Mouse (Mus musculus): ENCODE measurements at regions not wholly inside any gene's neighbourhood (a gene's known extent, or its start where the extent isn't known, plus 50 kb on each side); places are given as distances from the start of the nearest gene placed in this dataset.
A peak's percentile ranks its signal among the peaks of the same experiment; 100 is the strongest.
"Not testable (repeated sequence)": the region's sequence is repeated elsewhere in the genome, so short reads cannot be mapped to it uniquely, and the experiment has no call there.

GRCm38 (mm10) chr10:23733679-23734078 is 53.4 kb downstream of the Rps12 start:
- H3K4me2 ChIP-seq (ENCODE audit: low read depth) = no peak overlapping the region
- TF ChIP-seq CTCF (IDR thresholded peaks at IDR 0.05; ENCODE audit: low read depth) = no peak
- no peak overlapping the region for H3K4me3 ChIP-seq (ENCODE audit: low read depth, low read length)
- H3K9ac ChIP-seq = no peak overlapping the region
- ATAC-seq = no peak
- H3K36me3 ChIP-seq (ENCODE audit: insufficient read depth) = no peaks in the 10 kb centered on the region
- no peaks in the 10 kb centered on the region for H3K4me1 ChIP-seq (ENCODE audit: insufficient read depth)
- no peak overlapping the region for H3K27ac ChIP-seq (ENCODE audit: low read depth, low read length)
- H3K27me3 ChIP-seq (ENCODE audit: insufficient read depth, low read length) = no peaks in the 10 kb centered on the region
- 6% methylated on average over 2 of the region's 2 CpGs for WGBS
- no peaks in the 10 kb centered on the region for H3K9me3 ChIP-seq (ENCODE audit: low read length)
- DNase-seq = no peak

- not testable (repeated sequence) for H3K4me1 ChIP-seq (ENCODE audit: insufficient read depth); H3K9me3 ChIP-seq (ENCODE audit: low read length); H3K4me2 ChIP-seq (ENCODE audit: low read depth); H3K36me3 ChIP-seq (ENCODE audit: insufficient read depth); H3K27me3 ChIP-seq (ENCODE audit: insufficient read depth, low read length); H3K9ac ChIP-seq; H3K4me3 ChIP-seq (ENCODE audit: low read depth, low read length); H3K27ac ChIP-seq (ENCODE audit: low read depth, low read length)
- ATAC-seq = peak; percentile 58
- peak; percentile 6 for DNase-seq
- WGBS = 88% methylated on average over 24 of the region's 28 CpGs
Measured at GRCm38 (mm10) chr10:23725960-23726714, 60.9 kb downstream of the Rps12 start.

GRCm38 (mm10) chr10:23718124-23718523 is 69.0 kb downstream of the Rps12 start:
- ATAC-seq (no peak), DNase-seq (no peak)
- Histone ChIP-seq H3K27me3 (ENCODE audit: insufficient read depth, low read length) (no peaks in the 10 kb centered on the region), H3K27ac (ENCODE audit: low read depth, low read length) (no peak overlapping the region), H3K4me1 (ENCODE audit: insufficient read depth) (no peaks in the 10 kb centered on the region), H3K4me3 (ENCODE audit: low read depth, low read length) (no peak overlapping the region), H3K4me2 (ENCODE audit: low read depth) (no peak overlapping the region), H3K9me3 (ENCODE audit: low read length) (no peaks in the 10 kb centered on the region), H3K9ac (no peak overlapping the region), H3K36me3 (ENCODE audit: insufficient read depth) (no peaks in the 10 kb centered on the region)
- WGBS = 19% methylated on average over 7 of the region's 7 CpGs
- TF ChIP-seq CTCF (IDR thresholded peaks at IDR 0.05; ENCODE audit: low read depth) = no peak

GRCm38 (mm10) chr10:23715511-23715910 is 71.6 kb downstream of the Rps12 start:
- Histone ChIP-seq H3K4me3 (ENCODE audit: low read depth, low read length) (no peak overlapping the region), H3K9me3 (ENCODE audit: low read length) (no peaks in the 10 kb centered on the region), H3K9ac (no peak overlapping the region), H3K4me1 (ENCODE audit: insufficient read depth) (no peaks in the 10 kb centered on the region), H3K4me2 (ENCODE audit: low read depth) (no peak overlapping the region), H3K27ac (ENCODE audit: low read depth, low read length) (no peak overlapping the region), H3K27me3 (ENCODE audit: insufficient read depth, low read length) (no peaks in the 10 kb centered on the region), H3K36me3 (ENCODE audit: insufficient read depth) (no peaks in the 10 kb centered on the region)
- ATAC-seq = no peak
- TF ChIP-seq CTCF (IDR thresholded peaks at IDR 0.05; ENCODE audit: low read depth) = no peak
- 91% methylated on average over 10 of the region's 10 CpGs for WGBS
- DNase-seq = no peak

- no peaks in the 10 kb centered on the region for H3K36me3 ChIP-seq (ENCODE audit: insufficient read depth)
- H3K4me2 ChIP-seq (ENCODE audit: low read depth) = no peak overlapping the region
- WGBS = 94% methylated on average over 7 of the region's 7 CpGs
- no peaks in the 10 kb centered on the region for H3K9me3 ChIP-seq (ENCODE audit: low read length)
- no peaks in the 10 kb centered on the region for H3K27me3 ChIP-seq (ENCODE audit: insufficient read depth, low read length)
- H3K27ac ChIP-seq (ENCODE audit: low read depth, low read length) = no peak overlapping the region
- TF ChIP-seq CTCF (IDR thresholded peaks at IDR 0.05; ENCODE audit: low read depth) = 0 out of 2 replicates have a peak, but pooled peaks have one; percentile 7
- no peak overlapping the region for H3K4me3 ChIP-seq (ENCODE audit: low read depth, low read length)
- ATAC-seq = no peak
- no peak for DNase-seq
- H3K9ac ChIP-seq = no peak overlapping the region
- no peaks in the 10 kb centered on the region for H3K4me1 ChIP-seq (ENCODE audit: insufficient read depth)
Measured at GRCm38 (mm10) chr10:23715101-23715500, 72.0 kb downstream of the Rps12 start.

GRCm38 (mm10) chr10:23712691-23713378 is 74.2 kb downstream of the Rps12 start:
- no peak overlapping the region for H3K27ac ChIP-seq (ENCODE audit: low read depth, low read length)

GRCm38 (mm10) chr10:23711416-23712171 is 75.5 kb downstream of the Rps12 start:
- ATAC-seq (no peak), DNase-seq (no peak)
- H3K9ac ChIP-seq = no peak overlapping the region
- H3K4me3 ChIP-seq (ENCODE audit: low read depth, low read length) = no peak overlapping the region
- H3K36me3 ChIP-seq (ENCODE audit: insufficient read depth) = no peaks in the 10 kb centered on the region
- H3K9me3 ChIP-seq (ENCODE audit: low read length) = no peaks in the 10 kb centered on the region
- H3K27me3 ChIP-seq (ENCODE audit: insufficient read depth, low read length) = no peaks in the 10 kb centered on the region
- no peaks in the 10 kb centered on the region for H3K4me1 ChIP-seq (ENCODE audit: insufficient read depth)
- no peak overlapping the region for H3K27ac ChIP-seq (ENCODE audit: low read depth, low read length)
- TF ChIP-seq CTCF (IDR thresholded peaks at IDR 0.05; ENCODE audit: low read depth) = no peak
- WGBS = 66% methylated on average over 6 of the region's 6 CpGs
- no peak overlapping the region for H3K4me2 ChIP-seq (ENCODE audit: low read depth)

More at GRCm38 (mm10) chr10:23712691-23713378, 74.2 kb downstream of the Rps12 start:
- no peak overlapping the region for H3K9ac ChIP-seq
- DNase-seq (no peak), ATAC-seq (no peak)
- no peak overlapping the region for H3K4me2 ChIP-seq (ENCODE audit: low read depth)
- H3K9me3 ChIP-seq (ENCODE audit: low read length) = no peaks in the 10 kb centered on the region
- H3K27me3 ChIP-seq (ENCODE audit: insufficient read depth, low read length) = no peaks in the 10 kb centered on the region
- no peaks in the 10 kb centered on the region for H3K36me3 ChIP-seq (ENCODE audit: insufficient read depth)
- no peaks in the 10 kb centered on the region for H3K4me1 ChIP-seq (ENCODE audit: insufficient read depth)
- 75% methylated on average over 5 of the region's 5 CpGs for WGBS
- no peak for TF ChIP-seq CTCF (IDR thresholded peaks at IDR 0.05; ENCODE audit: low read depth)
- no peak overlapping the region for H3K4me3 ChIP-seq (ENCODE audit: low read depth, low read length)
